Comparison of ENCODE assay signal across 8 mouse cellular contexts in the genomic region with DNA sequence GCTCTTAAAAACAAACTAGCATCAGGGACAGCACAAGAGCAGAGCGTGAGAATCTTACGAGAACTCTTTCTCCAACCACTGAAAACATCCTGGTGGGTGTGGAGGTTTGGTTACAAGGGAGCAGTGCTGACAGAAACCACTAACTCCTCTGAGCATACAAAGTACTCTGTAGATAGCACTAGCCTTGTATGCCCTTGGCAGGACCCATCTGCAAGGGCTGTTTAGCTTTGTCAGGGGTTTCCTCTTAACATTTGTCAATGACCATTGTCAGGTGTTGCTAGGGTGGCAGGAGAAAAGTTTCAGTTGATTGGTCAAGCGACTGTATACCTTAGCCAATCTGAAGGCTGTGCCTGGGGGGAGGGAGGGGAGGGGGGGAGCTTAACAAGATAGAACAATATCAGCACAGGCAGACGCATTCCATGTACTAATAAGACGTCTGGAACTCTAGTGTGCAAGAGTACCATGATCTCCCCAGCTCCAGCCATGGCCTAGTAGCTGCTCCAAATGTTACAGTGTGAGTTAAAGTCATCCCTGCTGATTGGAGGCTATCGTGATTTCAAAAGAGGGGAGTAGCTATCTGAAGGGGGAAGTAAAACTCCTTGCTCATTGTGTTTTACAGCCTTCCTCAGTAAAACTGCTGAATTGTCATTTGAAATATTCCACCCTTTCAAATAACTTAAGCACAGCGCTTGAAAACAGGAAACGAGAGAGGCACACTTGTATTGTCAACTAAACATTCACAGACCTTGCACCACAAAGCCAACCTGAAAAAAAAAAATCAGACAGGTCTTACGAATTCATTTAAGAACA.
DNase-seq lines count a peak whose midpoint lies in the region; ATAC-seq and TF ChIP-seq lines count a peak whose summit lies in the region.

No protein-coding gene starts in this region.

- H3K9me3 ChIP-seq in stomach, embryonic 14.5 days (ENCODE audit: control insufficient read depth, low read depth, low read length) = no peaks in the 10 kb centered on the region
- no peaks in the 10 kb centered on the region for H3K9me3 ChIP-seq in stomach, postnatal 0 days (ENCODE audit: control insufficient read depth, low read length)
- no peaks in the 10 kb centered on the region for H3K9me3 ChIP-seq in forebrain, postnatal 0 days (ENCODE audit: low read length)
- H3K9me3 ChIP-seq in liver, embryonic 11.5 days (ENCODE audit: control insufficient read depth, low read length) = no peaks in the 10 kb centered on the region
- H3K9me3 ChIP-seq in neural tube, embryonic 14.5 days (ENCODE audit: control insufficient read depth, low read length) = no peaks in the 10 kb centered on the region

- peak overlapping the region; percentile 4; the same call in 1 of the 2 replicates for H3K27ac ChIP-seq in stomach, embryonic 14.5 days (ENCODE audit: low read length)
- H3K27ac ChIP-seq in stomach, postnatal 0 days (replicated peaks) = no peak overlapping the region
- no peak overlapping the region for H3K27ac ChIP-seq in forebrain, postnatal 0 days (ENCODE audit: low read depth, low read length)
- H3K27ac ChIP-seq in liver, embryonic 11.5 days (ENCODE audit: low read depth, low read length) = peak overlapping the region; percentile 48
- no peak overlapping the region for H3K27ac ChIP-seq in neural tube, embryonic 14.5 days (ENCODE audit: low read depth, low read length)

- H3K27me3 ChIP-seq in stomach, embryonic 14.5 days (ENCODE audit: control insufficient read depth, insufficient read depth, low read length) = no peaks in the 10 kb centered on the region
- no peaks in the 10 kb centered on the region for H3K27me3 ChIP-seq in stomach, postnatal 0 days (ENCODE audit: control insufficient read depth, insufficient read depth, low read length)
- H3K27me3 ChIP-seq in forebrain, postnatal 0 days (ENCODE audit: insufficient read depth, low read length) = no peaks in the 10 kb centered on the region
- no peaks in the 10 kb centered on the region for H3K27me3 ChIP-seq in liver, embryonic 11.5 days (replicated peaks; ENCODE audit: control insufficient read depth, insufficient read depth, low read length)
- H3K27me3 ChIP-seq in neural tube, embryonic 14.5 days (ENCODE audit: control insufficient read depth, insufficient read depth, low read length) = no peaks in the 10 kb centered on the region

- TF ChIP-seq EP300 in stomach, postnatal 0 days (optimal IDR thresholded peaks at IDR 0.05) = no peak

- TF ChIP-seq CTCF in stomach, postnatal 0 days (IDR thresholded peaks at IDR 0.05; ENCODE audit: low read depth) = no peak
- TF ChIP-seq CTCF in forebrain, postnatal 0 days (IDR thresholded peaks at IDR 0.05; ENCODE audit: low read depth) = no peak

- ATAC-seq in stomach, embryonic 14.5 days (ENCODE audit: insufficient number of reproducible peaks, insufficient read depth, low FRiP score, low read depth) = peak; percentile 46; the same call in 1 of the 2 replicates
- no peak; the same call in 1 of the 2 replicates for ATAC-seq in stomach, postnatal 0 days (ENCODE audit: low FRiP score, low TSS enrichment)
- peak; percentile 42 for ATAC-seq in forebrain, postnatal 0 days
- peak; percentile 79 for ATAC-seq in liver, embryonic 11.5 days (replicated peaks; ENCODE audit: low FRiP score)
- ATAC-seq in neural tube, embryonic 14.5 days (ENCODE audit: low read depth) = peak; percentile 63; the same call in 1 of the 2 replicates

- H3K4me2 ChIP-seq in stomach, embryonic 14.5 days (replicated peaks; ENCODE audit: low read depth, low read length) = no peak overlapping the region
- no peak overlapping the region for H3K4me2 ChIP-seq in stomach, postnatal 0 days (replicated peaks; ENCODE audit: low read depth)
- H3K4me2 ChIP-seq in forebrain, postnatal 0 days (ENCODE audit: low read depth) = no peak overlapping the region
- no peak overlapping the region for H3K4me2 ChIP-seq in liver, embryonic 11.5 days
- no peak overlapping the region for H3K4me2 ChIP-seq in neural tube, embryonic 14.5 days (ENCODE audit: low read depth, low read length)

- WGBS in stomach, embryonic 14.5 days = 32% methylated on average over 9 of the region's 9 CpGs
- 35% methylated on average over 9 of the region's 9 CpGs for WGBS in stomach, postnatal 0 days
- WGBS in forebrain, postnatal 0 days = 38% methylated on average over 9 of the region's 9 CpGs
- 33% methylated on average over 9 of the region's 9 CpGs for WGBS in liver, embryonic 11.5 days
- 30% methylated on average over 9 of the region's 9 CpGs for WGBS in neural tube, embryonic 14.5 days

- no peaks in the 10 kb centered on the region for H3K4me1 ChIP-seq in stomach, embryonic 14.5 days (ENCODE audit: control insufficient read depth, insufficient read depth, low read length)
- H3K4me1 ChIP-seq in stomach, postnatal 0 days (replicated peaks; ENCODE audit: control insufficient read depth, insufficient read depth) = no peaks in the 10 kb centered on the region
- no peaks in the 10 kb centered on the region for H3K4me1 ChIP-seq in forebrain, postnatal 0 days (ENCODE audit: insufficient read depth)
- peaks cover 10% of the 10 kb centered on the region; the same call in 1 of the 2 replicates for H3K4me1 ChIP-seq in liver, embryonic 11.5 days (replicated peaks; ENCODE audit: control insufficient read depth, insufficient read depth, low read length)
- peaks cover 5% of the 10 kb centered on the region for H3K4me1 ChIP-seq in neural tube, embryonic 14.5 days (ENCODE audit: control insufficient read depth, insufficient read depth, low read length)

- DNase-seq in stomach, postnatal 0 days (ENCODE audit: low spot score) = no peak
- no peak for DNase-seq in forebrain, postnatal 0 days
- peak; percentile 41 for DNase-seq in liver, embryonic 11.5 days (ENCODE audit: low spot score)
- no peak for DNase-seq in adrenal gland, adult 2 months
- DNase-seq in layer of hippocampus, postnatal 10 days (ENCODE audit: low spot score in 2 of 2) = no peak
- no peak for DNase-seq in ovary, postnatal 14 days (ENCODE audit: low spot score)

- no peak overlapping the region for H3K9ac ChIP-seq in stomach, embryonic 14.5 days (replicated peaks; ENCODE audit: low read depth, low read length)
- no peak overlapping the region for H3K9ac ChIP-seq in stomach, postnatal 0 days (ENCODE audit: low read length)
- H3K9ac ChIP-seq in forebrain, postnatal 0 days = no peak overlapping the region
- no peak overlapping the region for H3K9ac ChIP-seq in liver, embryonic 11.5 days (ENCODE audit: low read depth, low read length)
- H3K9ac ChIP-seq in neural tube, embryonic 14.5 days (replicated peaks; ENCODE audit: low read depth, low read length) = no peak overlapping the region

- H3K36me3 ChIP-seq in stomach, embryonic 14.5 days (ENCODE audit: control insufficient read depth, insufficient read depth, low read length) = no peaks in the 10 kb centered on the region
- no peaks in the 10 kb centered on the region for H3K36me3 ChIP-seq in stomach, postnatal 0 days (ENCODE audit: control insufficient read depth, insufficient read depth, low read length)
- H3K36me3 ChIP-seq in forebrain, postnatal 0 days (ENCODE audit: insufficient read depth) = no peaks in the 10 kb centered on the region
- H3K36me3 ChIP-seq in liver, embryonic 11.5 days (ENCODE audit: control insufficient read depth, insufficient read depth, low read length) = no peaks in the 10 kb centered on the region
- no peaks in the 10 kb centered on the region for H3K36me3 ChIP-seq in neural tube, embryonic 14.5 days (ENCODE audit: control insufficient read depth, insufficient read depth, low read length)

- H3K4me3 ChIP-seq in stomach, embryonic 14.5 days (ENCODE audit: low read depth, low read length) = no peak overlapping the region
- no peak overlapping the region for H3K4me3 ChIP-seq in stomach, postnatal 0 days (ENCODE audit: low read depth, low read length)
- no peak overlapping the region for H3K4me3 ChIP-seq in forebrain, postnatal 0 days (ENCODE audit: low read depth, low read length)
- H3K4me3 ChIP-seq in liver, embryonic 11.5 days (ENCODE audit: low read depth, low read length) = no peak overlapping the region
- H3K4me3 ChIP-seq in neural tube, embryonic 14.5 days (ENCODE audit: low read depth, low read length) = no peak overlapping the region

Comparison
In these comparisons a context has a peak if more than half of its experiments do, and no peak if none do; other contexts are left out.
1. H3K27ac ChIP-seq: peak in stomach, embryonic 14.5 days (single experiment) and liver, embryonic 11.5 days (single experiment); none in stomach, postnatal 0 days (single experiment), forebrain, postnatal 0 days (single experiment) and neural tube, embryonic 14.5 days (single experiment).